Mouse (Mus musculus) fat pad, adult 2 months (tissue): ENCODE measurements at regions not wholly inside any gene's neighbourhood (a gene's known extent, or its start where the extent isn't known, plus 50 kb on each side); places are given as distances from the start of the nearest gene placed in this dataset.
A peak's percentile ranks its signal among the peaks of the same experiment; 100 is the strongest.

ENCODE experiments used
- DNase-seq: peaks from one replicate; pipeline ENCODE4 v3.0.0-alpha.2; 2011; ENCODE audit warnings: low read depth, low spot score; ENCODE audit errors: extremely low read depth

GRCm38 (mm10) chr9:61527491-61528056, 155.4 kb downstream of the Tle3 start:
- no peak for DNase-seq

DNA sequence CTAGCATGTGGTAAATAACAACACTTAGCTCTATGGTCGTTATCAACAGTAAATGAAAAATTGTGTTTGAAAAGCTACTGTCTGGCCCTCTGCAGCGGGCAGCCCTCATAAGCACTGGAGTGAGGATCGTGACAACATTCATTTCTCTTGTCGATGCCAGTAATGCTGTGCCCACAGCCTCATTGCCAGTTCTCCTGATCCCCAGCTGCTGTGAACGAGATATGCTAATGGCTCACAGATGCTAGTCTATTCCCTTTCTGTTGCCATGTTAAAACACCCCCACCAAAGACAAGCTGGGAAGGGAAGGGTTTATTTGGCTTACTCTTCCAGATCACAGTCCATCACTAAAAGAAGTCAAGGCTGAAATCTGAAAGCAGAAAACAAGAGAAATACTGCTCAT, 148.0 kb downstream of the Tle3 start:
- DNase-seq = no peak

GRCm38 (mm10) chr9:61517906-61518305, 145.7 kb downstream of the Tle3 start:
- DNase-seq = no peak

DNA sequence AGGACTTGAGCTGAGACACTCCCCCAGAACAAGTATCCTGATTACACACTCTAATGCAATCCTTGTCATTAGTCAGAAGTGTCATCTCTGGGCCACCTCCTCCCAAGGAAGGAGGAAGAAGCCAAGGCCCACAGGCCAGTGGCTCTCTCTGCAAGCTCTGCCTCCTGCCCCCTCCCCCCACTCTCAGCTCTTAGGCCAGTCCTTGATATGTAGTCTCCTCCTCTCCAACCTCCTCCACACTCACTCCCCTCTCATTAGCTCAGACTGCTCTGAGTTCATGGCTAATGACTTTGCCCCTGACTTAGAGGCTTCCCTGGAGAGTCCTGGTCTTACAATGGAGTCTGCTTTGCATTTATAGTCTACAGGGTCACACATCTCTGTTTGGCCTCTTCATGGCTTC, 139.3 kb downstream of the Tle3 start:
- DNase-seq = peak; percentile 8

GRCm38 (mm10) chr9:61510217-61510893, 138.2 kb downstream of the Tle3 start:
- no peak for DNase-seq

GRCm38 (mm10) chr9:61509591-61510191, 137.5 kb downstream of the Tle3 start:
- no peak for DNase-seq

DNA sequence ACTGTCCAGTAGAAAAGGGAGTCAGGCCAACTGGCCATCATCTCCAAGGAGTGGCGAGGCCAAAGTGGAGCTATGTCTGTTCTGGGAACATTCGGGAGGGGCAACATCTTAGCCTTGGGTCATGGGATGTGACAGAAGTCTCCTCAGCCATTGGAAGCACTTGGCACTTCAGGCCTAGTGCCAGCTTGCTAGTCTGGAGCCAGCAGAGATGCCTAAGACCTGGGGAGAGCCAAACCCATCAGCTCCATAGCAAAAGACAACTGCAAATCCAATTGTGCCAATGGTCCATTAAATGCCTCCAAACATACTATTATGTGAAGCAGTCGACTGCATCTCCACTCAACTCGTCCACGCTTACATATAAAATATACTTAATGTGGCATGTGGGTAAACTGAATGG, 136.9 kb downstream of the Tle3 start:
- DNase-seq = no peak

DNA sequence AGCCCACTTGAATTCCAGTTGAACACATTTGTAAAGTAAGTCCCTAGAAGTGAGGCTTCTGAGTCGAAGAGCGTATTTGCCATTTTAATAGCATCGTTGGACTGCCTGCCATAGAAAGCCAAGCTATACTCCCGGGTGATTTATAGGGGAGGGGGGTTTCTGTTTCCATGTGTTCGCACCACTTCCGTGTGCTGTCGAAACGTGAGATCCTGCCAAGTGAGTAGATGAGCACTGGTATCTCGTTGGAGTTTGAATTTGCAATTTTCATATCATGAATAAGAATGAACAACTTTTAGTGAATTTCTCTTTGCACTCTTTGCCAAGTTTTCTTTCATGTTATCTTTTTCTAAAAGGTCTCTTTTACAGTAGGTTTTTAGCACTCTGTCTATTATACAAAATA, 128.7 kb downstream of the Tle3 start:
- DNase-seq = no peak

DNA sequence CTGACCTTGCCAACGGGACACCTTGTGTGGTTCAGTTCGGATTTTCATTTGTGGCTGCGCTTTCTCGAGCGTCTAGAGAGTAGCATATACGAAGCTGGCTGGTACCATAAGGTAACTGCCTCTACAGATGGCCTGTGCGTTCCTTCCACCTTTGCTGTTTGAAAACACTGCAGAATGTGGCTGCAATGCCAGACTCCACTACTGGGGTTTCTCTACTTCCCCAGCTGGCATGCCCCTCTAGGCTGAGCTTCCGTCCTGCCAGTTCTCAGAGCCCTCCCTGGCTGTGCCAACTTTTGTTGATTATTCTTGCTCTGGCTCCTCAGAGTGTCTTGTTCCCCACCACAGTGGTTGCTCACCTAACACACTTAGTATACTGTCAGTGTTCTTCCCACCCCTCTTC, 120.7 kb downstream of the Tle3 start:
- no peak for DNase-seq

- no peak for DNase-seq
Observed at GRCm38 (mm10) chr9:61491131-61491712, 119.1 kb downstream of the Tle3 start.

DNA sequence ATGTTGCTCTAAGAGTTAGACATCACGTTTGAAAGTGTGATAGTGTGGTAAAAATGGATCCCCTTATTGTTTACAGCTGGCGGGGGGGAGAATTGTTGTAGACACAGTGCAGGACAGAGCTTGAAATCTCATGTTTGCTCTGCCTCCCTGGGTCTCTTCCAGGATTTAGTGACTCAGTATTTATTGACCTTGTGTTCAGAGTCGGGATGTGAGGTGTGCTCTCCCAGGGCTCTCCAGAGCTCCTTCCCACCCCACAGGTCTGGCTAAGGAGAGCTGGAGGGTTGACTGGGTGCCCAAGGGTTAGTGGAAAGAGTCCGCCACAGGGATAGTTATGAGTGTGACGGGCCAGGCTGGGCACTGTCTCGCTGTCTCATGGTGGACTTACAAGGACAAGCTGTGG, 117.8 kb downstream of the Tle3 start:
- no peak for DNase-seq

GRCm38 (mm10) chr9:61489147-61489546, 117.0 kb downstream of the Tle3 start:
- DNase-seq = no peak

- no peak for DNase-seq
Observed at GRCm38 (mm10) chr9:61487824-61488223, 115.7 kb downstream of the Tle3 start.

- no peak for DNase-seq
Observed at GRCm38 (mm10) chr9:61487146-61487545, 115.0 kb downstream of the Tle3 start.

DNA sequence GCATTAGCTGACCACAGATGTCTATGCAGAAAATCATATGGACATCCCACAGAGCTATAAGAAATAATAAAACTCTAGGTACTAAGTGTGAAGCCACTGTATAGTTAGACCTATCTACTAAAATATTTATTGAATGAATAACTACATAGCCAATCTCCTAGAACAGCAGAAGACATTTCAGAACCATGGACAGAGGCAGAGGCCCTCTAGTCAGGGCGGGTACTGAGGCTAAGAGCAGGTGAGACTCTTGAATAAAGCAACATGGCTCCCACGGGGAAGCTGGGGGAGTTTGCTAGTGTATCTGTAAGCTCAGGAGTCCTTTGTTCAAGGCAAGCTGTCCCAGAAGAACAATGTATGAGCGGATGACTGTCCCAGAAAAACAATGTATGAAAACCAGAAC, 112.2 kb downstream of the Tle3 start:
- DNase-seq = no peak

DNA sequence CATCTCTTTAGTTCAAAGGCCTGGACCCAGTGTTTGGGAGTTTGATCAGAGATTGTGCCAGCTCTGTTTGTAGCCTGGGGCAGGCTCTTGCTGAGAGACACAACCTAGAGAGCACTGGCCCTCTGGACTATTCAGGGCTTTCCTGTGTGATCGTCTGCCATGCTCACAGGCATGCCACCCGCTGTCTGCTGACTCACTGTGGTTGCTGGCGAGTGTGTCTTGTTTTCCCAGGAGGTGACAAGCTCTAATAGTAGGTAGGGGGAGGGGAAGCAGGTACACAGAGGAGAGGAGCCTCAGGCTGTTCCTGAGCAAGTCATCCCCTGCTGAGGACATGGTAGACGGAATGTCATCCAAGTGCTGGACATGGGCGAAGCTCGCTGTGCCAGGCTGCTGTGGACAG, 107.5 kb downstream of the Tle3 start:
- no peak for DNase-seq

GRCm38 (mm10) chr9:61478862-61479261, 106.7 kb downstream of the Tle3 start:
- no peak for DNase-seq

DNA sequence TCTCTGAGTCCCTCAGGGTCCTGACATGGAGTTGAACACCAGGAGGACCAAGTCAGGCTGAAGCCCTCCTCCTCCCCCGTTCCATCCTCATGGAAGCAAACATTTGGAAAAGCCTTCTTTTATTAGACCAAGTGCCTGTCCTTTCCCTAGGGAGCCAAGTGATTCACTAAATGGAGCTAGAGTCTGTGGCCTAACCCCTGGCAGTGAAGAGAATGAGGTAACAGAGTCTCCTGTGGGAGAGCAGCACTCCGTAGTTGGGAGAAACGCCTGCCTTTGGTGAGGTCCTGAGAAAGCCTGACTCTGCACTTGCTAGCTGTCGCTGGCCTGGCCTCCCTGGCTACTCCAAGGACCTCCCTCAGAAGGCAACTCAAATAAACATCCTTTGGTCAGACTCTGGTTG, 104.2 kb downstream of the Tle3 start:
- no peak for DNase-seq

DNA sequence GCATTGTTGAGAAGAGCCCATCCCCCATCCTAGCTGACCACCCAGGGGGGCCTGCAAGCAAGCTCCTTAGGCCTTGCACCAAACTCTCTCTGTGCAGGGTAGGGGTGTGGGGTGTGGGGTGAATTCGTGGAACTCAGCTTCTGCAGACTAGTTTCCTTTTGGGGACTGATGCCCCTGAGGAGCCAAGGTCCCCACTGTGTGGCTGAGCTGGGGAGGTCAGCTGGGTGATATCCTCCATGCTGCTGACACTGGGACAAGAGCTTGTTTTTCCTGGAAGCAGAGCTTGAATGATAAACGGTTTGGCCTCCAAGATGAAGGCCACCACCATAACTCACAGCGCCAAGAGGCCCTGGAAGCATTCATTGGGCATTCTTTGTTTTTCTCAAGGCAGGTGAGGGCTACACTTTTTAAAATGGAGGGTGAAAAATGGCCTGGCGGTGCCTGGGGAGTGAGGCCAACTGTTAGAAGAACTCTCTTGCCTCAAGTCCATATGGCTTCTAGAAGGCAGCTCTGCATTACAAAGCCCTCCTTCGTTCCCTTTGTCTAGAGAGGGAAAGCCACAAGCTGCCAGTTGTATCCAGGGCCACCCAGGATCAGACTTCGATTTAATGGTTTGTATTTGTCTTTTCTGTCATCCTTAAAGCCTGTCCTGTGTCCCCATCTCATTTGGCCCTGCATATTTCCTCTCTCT, 98.8 kb downstream of the Tle3 start:
- no peak for DNase-seq

DNA sequence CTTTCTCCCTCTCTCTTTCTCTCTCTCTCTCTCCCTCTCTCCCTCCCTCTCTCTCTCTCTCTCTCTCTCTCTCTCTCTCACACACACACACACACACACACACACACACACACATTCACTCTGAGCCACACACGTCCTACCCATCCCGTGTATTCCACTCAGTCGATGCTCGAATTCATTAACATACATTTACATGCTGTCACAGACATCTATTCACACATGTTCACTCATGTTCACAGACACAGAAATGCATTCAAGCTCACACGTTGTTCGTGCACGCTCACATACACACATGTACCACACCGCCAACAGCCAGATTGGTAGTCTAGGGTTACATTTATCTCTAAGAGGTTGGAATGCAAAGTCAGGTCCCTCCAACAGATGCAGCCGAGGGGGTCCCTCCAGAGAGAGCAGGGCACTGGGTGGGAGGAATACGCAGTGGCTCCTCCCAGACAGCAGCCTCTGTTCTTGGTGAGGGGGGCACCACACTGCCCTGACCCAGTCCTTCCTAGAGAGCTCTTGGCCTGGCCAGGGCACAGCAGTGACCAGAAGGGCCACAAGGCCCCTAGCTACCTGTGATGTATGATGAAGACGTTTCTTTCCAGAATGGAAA, 96.8 kb downstream of the Tle3 start:
- no peak for DNase-seq

GRCm38 (mm10) chr9:61468368-61468848, 96.2 kb downstream of the Tle3 start:
- no peak for DNase-seq
